Comparison of ENCODE assay signal across 15 mouse cellular contexts in the genomic region with DNA sequence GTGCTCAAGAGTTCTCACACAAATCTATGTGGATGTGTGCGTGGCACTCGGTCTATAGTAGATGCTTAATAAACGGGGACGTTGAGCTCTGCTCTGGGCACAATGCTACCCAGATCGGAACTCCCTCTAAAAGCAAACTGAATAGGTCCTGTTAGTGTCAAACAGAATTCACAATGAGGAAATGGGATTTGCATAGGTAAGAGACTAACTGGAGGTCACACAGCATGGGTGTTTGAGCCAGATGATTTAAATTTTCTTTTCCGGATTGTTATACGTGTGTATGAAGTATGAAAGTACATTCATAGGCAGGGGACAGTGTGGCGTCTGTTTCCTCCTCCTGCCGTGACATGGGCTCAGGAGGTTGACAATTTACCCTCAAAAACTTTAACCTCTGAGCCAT.
"Had no signal": no experiment of that assay in that cellular context is flagged by ENCODE, and none has a peak within 500 bp of the region (broad histone marks: within the 10 kb centered on the region; RNA-seq: fewer than 3 reads in every experiment).

No protein-coding gene starts in this region.

- DNase-seq: gastrocnemius, postnatal 14 days; gastrocnemius, postnatal 36 days; heart, adult 11 months; heart, adult 2 months; heart, postnatal 14 days; heart, postnatal 36 days; kidney, adult 11 months; kidney, adult 2 months; kidney, adult 9 months; kidney, postnatal 14 days; kidney, postnatal 36 days; layer of hippocampus, adult 9-11 months; layer of hippocampus, postnatal 36 days; left cerebral cortex, postnatal 4 days had no signal

- ATAC-seq: hindbrain, postnatal 0 days had no signal
